Mouse (Mus musculus): ENCODE measurements at regions not wholly inside any gene's neighbourhood (a gene's known extent, or its start where the extent isn't known, plus 50 kb on each side); places are given as distances from the start of the nearest gene placed in this dataset.

- DNase-seq (ENCODE audit: low read depth, low spot score): no peak
Observed at GRCm38 (mm10) chr17:81185685-81186084, 120.8 kb upstream of the Thumpd2 start.

GRCm38 (mm10) chr17:81180813-81181424, 116.0 kb upstream of the Thumpd2 start:
- no peak for DNase-seq (ENCODE audit: low read depth, low spot score)

DNA sequence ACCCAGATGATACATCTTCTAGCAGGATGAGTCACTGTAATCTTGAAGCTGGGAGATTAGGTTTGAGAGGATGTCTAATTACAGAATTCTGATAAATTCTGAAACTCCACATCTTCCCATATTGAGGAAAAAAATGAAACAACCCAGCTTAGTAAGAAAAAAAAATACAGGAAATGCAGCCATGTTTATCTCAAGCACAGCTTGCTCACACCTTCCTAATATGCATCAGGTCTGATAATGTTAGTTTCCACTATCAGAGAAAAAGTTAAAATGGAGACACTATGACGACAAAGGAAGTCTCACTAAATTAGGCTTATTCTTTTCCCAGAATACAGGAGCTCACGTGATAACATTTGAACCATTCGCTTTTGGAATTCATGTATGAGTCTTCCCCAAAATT, 111.4 kb upstream of the Thumpd2 start:
- no peak for DNase-seq (ENCODE audit: low read depth, low spot score)

DNA sequence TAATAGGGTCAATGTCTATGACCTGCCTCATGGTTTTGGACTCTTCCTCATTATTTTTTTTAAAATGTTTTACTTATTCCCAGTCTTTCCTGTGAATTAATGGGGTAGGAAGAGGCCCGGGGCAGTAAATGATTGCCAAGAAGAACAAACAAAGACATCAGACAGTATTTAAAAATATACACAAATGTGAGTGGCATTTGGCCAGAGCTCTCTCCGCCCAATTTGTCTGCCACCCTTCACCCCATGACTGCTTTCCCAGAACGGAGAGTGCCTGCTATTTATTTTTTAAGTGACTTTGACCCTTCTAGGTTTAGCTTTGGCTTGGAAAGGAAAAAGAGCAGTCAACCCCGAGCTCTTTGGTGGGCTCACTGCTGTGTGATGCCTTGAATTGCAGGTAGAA, 111.0 kb upstream of the Thumpd2 start:
- no peak for DNase-seq (ENCODE audit: low read depth, low spot score)

DNA sequence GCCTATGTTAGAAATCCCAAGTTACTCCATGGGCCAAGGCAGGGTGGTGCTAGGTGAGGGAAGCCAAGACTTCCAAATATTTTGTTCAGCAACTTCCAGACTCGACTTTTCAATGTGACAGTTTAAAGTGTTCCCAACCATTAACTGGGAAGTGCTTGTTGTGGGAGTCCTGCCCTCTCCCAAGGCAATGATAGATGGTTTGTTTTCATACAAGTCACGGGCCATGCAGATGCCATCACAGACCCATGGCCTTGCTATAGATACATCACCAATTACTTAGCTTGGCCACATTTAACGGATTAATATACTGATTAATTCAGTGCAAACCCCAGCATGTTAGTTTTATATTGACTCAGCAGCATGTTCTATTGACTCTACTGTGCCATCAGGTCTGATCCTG, 108.1 kb upstream of the Thumpd2 start:
- DNase-seq (ENCODE audit: low read depth, low spot score): no peak

DNA sequence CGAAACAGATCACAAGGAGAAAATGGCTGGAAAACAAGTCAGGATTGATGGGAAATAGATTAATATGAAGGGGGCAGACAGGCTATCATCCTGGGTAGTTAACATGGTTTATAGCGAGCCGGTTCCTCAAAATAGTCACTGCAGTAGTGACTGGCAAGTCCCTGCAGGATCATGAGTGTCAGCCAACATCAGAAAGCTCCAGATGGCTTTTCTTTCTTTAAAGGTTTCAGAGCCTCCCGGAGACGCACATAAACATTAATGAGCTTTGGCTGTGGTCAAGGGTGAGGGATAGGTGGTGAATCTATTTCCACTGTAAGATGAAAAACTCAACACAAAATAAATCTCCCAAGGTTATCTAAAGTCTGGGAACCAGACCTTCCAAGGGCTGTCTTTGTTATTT, 104.2 kb upstream of the Thumpd2 start:
- DNase-seq (ENCODE audit: low read depth, low spot score): no peak

- no peak for DNase-seq (ENCODE audit: low read depth, low spot score)
Observed at GRCm38 (mm10) chr17:81150730-81151129, 85.8 kb upstream of the Thumpd2 start.

- no peak for DNase-seq (ENCODE audit: low read depth, low spot score)
Observed at GRCm38 (mm10) chr17:81134702-81135101, 69.8 kb upstream of the Thumpd2 start.

GRCm38 (mm10) chr17:81133227-81133626, 68.3 kb upstream of the Thumpd2 start:
- no peak for DNase-seq (ENCODE audit: low read depth, low spot score)
